Mouse (Mus musculus): Measurements from ENCODE around the gene Slc1a3. TPM values are rescaled to one million over a fixed set of nuclear protein-coding genes. Genes with fewer than 3 reads are reported as not detected.

Gene Slc1a3
- polyA plus RNA-seq, 1 experiment from 2014 or later: 0.47 TPM

DNA sequence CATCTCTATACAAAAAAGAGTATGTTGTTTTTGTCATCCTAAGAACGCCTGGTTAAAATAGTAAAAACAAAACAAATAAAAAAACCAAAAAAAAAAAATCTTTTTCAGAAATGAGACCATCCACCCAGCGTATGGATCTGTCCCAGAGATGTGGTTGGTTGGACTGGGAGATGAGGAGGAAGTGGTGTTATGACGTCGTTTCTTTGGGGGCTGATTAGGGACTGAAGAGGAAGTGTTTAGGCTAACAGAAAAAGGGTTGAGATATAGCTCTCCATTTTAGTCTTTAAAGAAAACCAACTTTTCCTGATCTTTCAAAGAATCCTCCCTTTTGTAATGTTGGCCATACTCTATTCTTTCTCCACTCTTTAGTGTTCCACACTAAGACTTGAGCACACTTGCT is 75.8 kb downstream of the Slc1a3 start:
- no peak overlapping the region for H3K27ac ChIP-seq (ENCODE audit: low read length)
- H3K9me3 ChIP-seq (replicated peaks; ENCODE audit: control insufficient read depth, low read length): no peaks in the 10 kb centered on the region
- no peaks in the 10 kb centered on the region for H3K36me3 ChIP-seq (ENCODE audit: control insufficient read depth, insufficient read depth)
- 22% methylated on average over 4 of the region's 4 CpGs for WGBS (ENCODE audit: insufficient replicate concordance)
- H3K4me2 ChIP-seq (ENCODE audit: low read depth, low read length): no peak overlapping the region
- H3K9ac ChIP-seq (ENCODE audit: low read depth, low read length): no peak overlapping the region
- ATAC-seq (ENCODE audit: low read depth): no peak
- H3K4me1 ChIP-seq (ENCODE audit: control insufficient read depth, low read depth, low read length): no peaks in the 10 kb centered on the region
- no peak overlapping the region for H3K4me3 ChIP-seq (ENCODE audit: low read depth, low read length)
- H3K27me3 ChIP-seq (ENCODE audit: control insufficient read depth, insufficient read depth, low read depth, low read length): peaks cover 9% of the 10 kb centered on the region

DNA sequence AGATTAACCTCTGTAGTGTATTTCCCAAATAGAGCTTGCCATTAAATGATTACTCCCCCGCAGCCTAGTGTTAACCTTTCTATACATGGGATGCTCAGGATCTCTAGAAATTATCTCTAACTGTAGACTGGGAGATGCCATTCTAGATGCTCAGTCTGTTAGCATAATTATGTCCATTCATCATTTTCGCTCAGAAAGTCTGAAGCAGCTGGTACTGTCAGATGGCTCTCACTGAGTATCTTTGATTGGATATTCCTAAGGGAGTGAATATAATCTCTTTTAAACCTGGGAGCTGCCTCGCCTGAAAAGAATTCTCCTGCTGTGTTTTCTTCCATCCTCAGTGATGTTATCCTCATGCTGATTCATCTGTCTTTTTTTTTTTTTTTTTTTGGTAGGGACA is 76.2 kb downstream of the Slc1a3 start:
- Histone ChIP-seq H3K4me3 (ENCODE audit: low read depth, low read length) (no peak overlapping the region), H3K27me3 (ENCODE audit: control insufficient read depth, insufficient read depth, low read depth, low read length) (peaks cover 13% of the 10 kb centered on the region), H3K4me1 (ENCODE audit: control insufficient read depth, low read depth, low read length) (no peaks in the 10 kb centered on the region), H3K9me3 (replicated peaks; ENCODE audit: control insufficient read depth, low read length) (no peaks in the 10 kb centered on the region), H3K36me3 (ENCODE audit: control insufficient read depth, insufficient read depth) (no peaks in the 10 kb centered on the region), H3K4me2 (ENCODE audit: low read depth, low read length) (no peak overlapping the region), H3K9ac (ENCODE audit: low read depth, low read length) (no peak overlapping the region), H3K27ac (ENCODE audit: low read length) (no peak overlapping the region)
- WGBS (ENCODE audit: insufficient replicate concordance): 55% methylated on average over 3 of the region's 3 CpGs
- no peak for ATAC-seq (ENCODE audit: low read depth)

DNA sequence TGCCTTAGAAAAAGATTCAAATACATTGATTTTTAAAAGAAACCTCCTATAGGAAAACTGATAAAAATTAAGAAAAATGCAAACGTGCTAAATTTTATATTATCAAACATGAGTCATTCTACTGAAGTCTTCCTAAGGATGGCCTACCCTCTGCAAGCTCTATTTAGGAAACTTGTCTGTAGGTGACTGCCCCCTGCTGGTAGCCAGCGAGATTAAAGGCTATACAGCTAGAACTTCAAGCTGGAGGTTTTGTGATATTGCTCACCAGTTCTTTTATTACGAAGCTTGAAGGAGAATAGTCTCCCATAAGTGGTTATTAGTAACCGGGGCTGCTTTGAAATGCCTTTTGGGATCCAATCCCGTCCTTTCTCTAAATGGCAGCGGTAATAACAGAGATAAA is 77.2 kb downstream of the Slc1a3 start:
- Histone ChIP-seq H3K36me3 (ENCODE audit: control insufficient read depth, insufficient read depth) (no peaks in the 10 kb centered on the region), H3K27ac (ENCODE audit: low read length) (no peak overlapping the region), H3K4me2 (ENCODE audit: low read depth, low read length) (no peak overlapping the region), H3K27me3 (ENCODE audit: control insufficient read depth, insufficient read depth, low read depth, low read length) (peaks cover 17% of the 10 kb centered on the region), H3K4me1 (ENCODE audit: control insufficient read depth, low read depth, low read length) (peaks cover 3% of the 10 kb centered on the region; the same call in 1 of the 2 replicates), H3K9me3 (replicated peaks; ENCODE audit: control insufficient read depth, low read length) (no peaks in the 10 kb centered on the region), H3K9ac (ENCODE audit: low read depth, low read length) (no peak overlapping the region), H3K4me3 (ENCODE audit: low read depth, low read length) (no peak overlapping the region)
- 37% methylated on average over 6 of the region's 6 CpGs for WGBS (ENCODE audit: insufficient replicate concordance)
- ATAC-seq (ENCODE audit: low read depth): no peak

DNA sequence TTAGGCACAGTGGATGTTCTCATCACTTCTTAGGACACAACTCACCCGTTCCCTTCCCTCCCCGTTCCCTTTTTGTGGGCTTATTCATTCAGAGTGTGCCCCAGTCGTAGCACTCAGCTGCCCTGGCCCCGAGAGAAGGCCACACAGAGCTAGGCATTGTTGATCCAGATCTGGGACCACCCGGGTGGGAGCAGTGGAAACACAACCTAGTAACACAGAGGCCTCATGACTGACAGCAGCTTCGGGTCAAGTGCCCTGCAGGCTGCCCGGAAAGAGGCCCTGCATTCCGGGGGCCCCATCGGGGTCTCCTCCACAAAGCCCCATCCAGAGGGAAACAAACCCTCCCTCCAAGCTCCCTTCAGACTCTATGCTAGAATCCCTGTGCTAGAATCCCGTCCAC is 78.2 kb downstream of the Slc1a3 start:
- H3K27me3 ChIP-seq (ENCODE audit: control insufficient read depth, insufficient read depth, low read depth, low read length): peaks cover 17% of the 10 kb centered on the region
- no peak overlapping the region for H3K4me3 ChIP-seq (ENCODE audit: low read depth, low read length)
- no peak overlapping the region for H3K4me2 ChIP-seq (ENCODE audit: low read depth, low read length)
- H3K4me1 ChIP-seq (ENCODE audit: control insufficient read depth, low read depth, low read length): peaks cover 6% of the 10 kb centered on the region; the same call in 1 of the 2 replicates
- WGBS (ENCODE audit: insufficient replicate concordance): 60% methylated on average over 10 of the region's 10 CpGs
- no peak for ATAC-seq (ENCODE audit: low read depth)
- H3K9me3 ChIP-seq (replicated peaks; ENCODE audit: control insufficient read depth, low read length): no peaks in the 10 kb centered on the region
- H3K27ac ChIP-seq (ENCODE audit: low read length): no peak overlapping the region
- no peak overlapping the region for H3K9ac ChIP-seq (ENCODE audit: low read depth, low read length)
- H3K36me3 ChIP-seq (ENCODE audit: control insufficient read depth, insufficient read depth): no peaks in the 10 kb centered on the region

GRCm38 (mm10) chr15:8629317-8629831 is 81.2 kb downstream of the Slc1a3 start:
- Histone ChIP-seq H3K4me2 (ENCODE audit: low read depth, low read length) (peak overlapping the region; percentile 33), H3K9ac (ENCODE audit: low read depth, low read length) (no peak overlapping the region), H3K27ac (ENCODE audit: low read length) (no peak overlapping the region), H3K4me3 (ENCODE audit: low read depth, low read length) (0 out of 2 replicates have a peak overlapping the region, but pooled peaks have one; percentile 15), H3K36me3 (ENCODE audit: control insufficient read depth, insufficient read depth) (no peaks in the 10 kb centered on the region), H3K4me1 (ENCODE audit: control insufficient read depth, low read depth, low read length) (peaks cover 6% of the 10 kb centered on the region; the same call in 1 of the 2 replicates), H3K9me3 (replicated peaks; ENCODE audit: control insufficient read depth, low read length) (no peaks in the 10 kb centered on the region), H3K27me3 (ENCODE audit: control insufficient read depth, insufficient read depth, low read depth, low read length) (peaks cover 17% of the 10 kb centered on the region)
- ATAC-seq (ENCODE audit: low read depth): 0 out of 2 replicates have a peak, but pooled peaks have one; percentile 56
- WGBS (ENCODE audit: insufficient replicate concordance): 2% methylated on average over 13 of the region's 13 CpGs

DNA sequence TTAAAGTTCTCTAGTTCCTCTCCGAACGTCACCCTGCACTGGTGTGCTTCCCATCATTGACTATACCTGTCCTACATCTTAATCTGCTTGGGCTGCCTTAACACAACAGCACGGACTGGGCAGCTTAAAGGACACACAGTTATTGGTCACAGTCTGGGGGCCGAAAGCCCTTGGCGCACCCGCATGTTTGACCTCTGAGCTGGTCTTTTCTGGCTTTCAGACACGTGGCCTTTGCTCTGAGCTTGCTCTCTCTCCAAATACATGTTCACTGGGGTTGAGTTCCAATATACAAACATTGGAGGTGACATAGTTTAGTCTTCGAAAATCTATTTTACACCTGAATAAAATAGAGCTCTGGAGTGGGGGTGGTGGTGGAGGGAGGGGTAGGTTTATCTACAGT is 82.4 kb downstream of the Slc1a3 start:
- WGBS (ENCODE audit: insufficient replicate concordance): 58% methylated on average over 8 of the region's 8 CpGs
- no peak overlapping the region for H3K27ac ChIP-seq (ENCODE audit: low read length)
- H3K4me2 ChIP-seq (ENCODE audit: low read depth, low read length): peak overlapping the region; percentile 71; the same call in 1 of the 2 replicates

GRCm38 (mm10) chr15:8627097-8627537 is 83.4 kb downstream of the Slc1a3 start:
- Histone ChIP-seq H3K27ac (ENCODE audit: low read length) (no peak overlapping the region), H3K4me1 (ENCODE audit: control insufficient read depth, low read depth, low read length) (peaks cover 6% of the 10 kb centered on the region; the same call in 1 of the 2 replicates), H3K4me2 (ENCODE audit: low read depth, low read length) (peak overlapping the region; percentile 71), H3K36me3 (ENCODE audit: control insufficient read depth, insufficient read depth) (no peaks in the 10 kb centered on the region), H3K27me3 (ENCODE audit: control insufficient read depth, insufficient read depth, low read depth, low read length) (peaks cover 17% of the 10 kb centered on the region), H3K4me3 (ENCODE audit: low read depth, low read length) (peak overlapping the region; percentile 46), H3K9ac (ENCODE audit: low read depth, low read length) (0 out of 2 replicates have a peak overlapping the region, but pooled peaks have one; percentile 8), H3K9me3 (replicated peaks; ENCODE audit: control insufficient read depth, low read length) (no peaks in the 10 kb centered on the region)
- WGBS (ENCODE audit: insufficient replicate concordance): 3% methylated on average over 15 of the region's 15 CpGs
- ATAC-seq (ENCODE audit: low read depth): no peak

More for the DNA sequence above, 82.4 kb downstream of the Slc1a3 start:
- Histone ChIP-seq H3K27me3 (ENCODE audit: control insufficient read depth, insufficient read depth, low read depth, low read length) (peaks cover 17% of the 10 kb centered on the region), H3K4me3 (ENCODE audit: low read depth, low read length) (no peak overlapping the region), H3K4me1 (ENCODE audit: control insufficient read depth, low read depth, low read length) (peaks cover 6% of the 10 kb centered on the region; the same call in 1 of the 2 replicates), H3K9me3 (replicated peaks; ENCODE audit: control insufficient read depth, low read length) (no peaks in the 10 kb centered on the region), H3K9ac (ENCODE audit: low read depth, low read length) (no peak overlapping the region), H3K36me3 (ENCODE audit: control insufficient read depth, insufficient read depth) (no peaks in the 10 kb centered on the region)
- 0 out of 2 replicates have a peak, but pooled peaks have one; percentile 24 for ATAC-seq (ENCODE audit: low read depth)

DNA sequence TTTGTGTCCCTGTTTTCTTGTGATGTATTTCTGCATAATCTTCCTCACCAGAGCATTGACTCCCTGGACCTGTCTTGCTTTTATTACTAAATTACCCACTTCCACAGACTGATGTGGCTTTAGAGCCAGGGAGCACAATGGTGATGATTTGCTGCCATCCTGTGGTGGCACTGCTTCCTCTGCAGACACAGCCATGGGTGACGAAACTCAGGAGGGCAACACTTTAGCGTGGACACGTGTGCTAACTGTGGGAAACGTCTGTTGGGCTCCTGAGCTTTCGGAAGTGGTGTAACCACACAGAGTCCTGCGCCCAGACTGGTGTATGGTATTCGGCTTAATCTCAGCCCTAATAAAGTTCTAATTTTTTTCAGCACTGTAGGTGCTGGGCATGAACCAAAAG is 85.2 kb downstream of the Slc1a3 start:
- ATAC-seq (ENCODE audit: low read depth): no peak
- Histone ChIP-seq H3K27me3 (ENCODE audit: control insufficient read depth, insufficient read depth, low read depth, low read length) (peaks cover 14% of the 10 kb centered on the region), H3K9ac (ENCODE audit: low read depth, low read length) (no peak overlapping the region), H3K4me2 (ENCODE audit: low read depth, low read length) (no peak overlapping the region), H3K4me1 (ENCODE audit: control insufficient read depth, low read depth, low read length) (peaks cover 6% of the 10 kb centered on the region; the same call in 1 of the 2 replicates), H3K27ac (ENCODE audit: low read length) (no peak overlapping the region), H3K36me3 (ENCODE audit: control insufficient read depth, insufficient read depth) (no peaks in the 10 kb centered on the region), H3K9me3 (replicated peaks; ENCODE audit: control insufficient read depth, low read length) (no peaks in the 10 kb centered on the region), H3K4me3 (ENCODE audit: low read depth, low read length) (no peak overlapping the region)
- 13% methylated on average over 7 of the region's 7 CpGs for WGBS (ENCODE audit: insufficient replicate concordance)

DNA sequence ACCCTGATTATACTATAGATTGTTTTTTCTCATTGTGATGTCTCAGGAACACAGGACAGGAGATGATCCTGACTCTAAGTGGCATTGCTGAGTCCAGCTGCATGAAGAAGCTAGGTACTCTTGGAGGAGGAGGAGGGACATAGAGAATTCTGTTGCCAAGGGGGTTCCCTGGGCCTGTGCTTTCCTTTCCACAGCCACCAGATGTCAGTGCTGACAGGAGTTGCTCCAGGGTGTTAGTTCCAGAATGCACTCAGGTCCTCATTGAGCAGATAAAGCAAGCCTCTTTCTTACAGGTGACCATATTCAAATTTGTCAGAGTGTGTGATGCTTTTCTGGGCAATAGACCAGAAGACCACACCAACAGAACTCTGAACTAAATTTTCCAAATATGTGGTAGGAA is 86.7 kb downstream of the Slc1a3 start:
- no peaks in the 10 kb centered on the region for H3K9me3 ChIP-seq (replicated peaks; ENCODE audit: control insufficient read depth, low read length)
- H3K4me2 ChIP-seq (ENCODE audit: low read depth, low read length): no peak overlapping the region
- no peak overlapping the region for H3K9ac ChIP-seq (ENCODE audit: low read depth, low read length)
- no peak for ATAC-seq (ENCODE audit: low read depth)
- H3K4me1 ChIP-seq (ENCODE audit: control insufficient read depth, low read depth, low read length): peaks cover 4% of the 10 kb centered on the region; the same call in 1 of the 2 replicates
- H3K27me3 ChIP-seq (ENCODE audit: control insufficient read depth, insufficient read depth, low read depth, low read length): peaks cover 1% of the 10 kb centered on the region; the same call in 1 of the 2 replicates
- no peaks in the 10 kb centered on the region for H3K36me3 ChIP-seq (ENCODE audit: control insufficient read depth, insufficient read depth)
- H3K4me3 ChIP-seq (ENCODE audit: low read depth, low read length): no peak overlapping the region
- no peak overlapping the region for H3K27ac ChIP-seq (ENCODE audit: low read length)
